Mouse (Mus musculus): ENCODE results near the gene Sh3pxd2a. TPM values are rescaled to one million over a fixed set of nuclear protein-coding genes. Genes with fewer than 3 reads are reported as not detected.

Sh3pxd2a gene
- polyA plus RNA-seq, 1 experiment from 2014 or later = 5.0 TPM

DNA sequence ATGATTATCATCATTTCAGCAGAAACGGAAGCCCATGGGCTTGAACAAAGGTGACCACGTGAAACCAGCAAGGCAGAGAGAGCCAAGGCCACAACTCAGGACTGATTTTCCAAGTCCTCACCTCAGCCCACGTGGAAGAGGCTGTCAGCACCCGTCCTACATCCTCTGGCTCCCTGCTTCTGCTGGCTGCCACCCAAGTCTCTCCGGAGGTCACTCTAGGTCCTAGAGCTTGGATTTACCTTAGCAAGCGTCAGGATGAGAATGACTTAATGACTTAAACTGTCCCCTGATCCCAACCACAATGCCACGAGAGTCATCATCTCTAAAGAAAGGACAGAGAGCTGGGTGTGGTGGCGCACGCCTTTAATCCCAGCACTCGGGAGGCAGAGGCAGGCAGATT lies 11.5 kb downstream of the Sh3pxd2a start:
- Histone ChIP-seq H3K36me3 (ENCODE audit: insufficient read depth, low read length) (no peaks in the 10 kb centered on the region), H3K27ac (ENCODE audit: low read length) (peak overlapping the region; percentile 9; the same call in 1 of the 2 replicates), H3K27me3 (ENCODE audit: insufficient read depth, low read length) (no peaks in the 10 kb centered on the region), H3K4me3 (ENCODE audit: low read length) (no peak overlapping the region), H3K9ac (replicated peaks; ENCODE audit: low read length) (no peak overlapping the region), H3K4me2 (replicated peaks; ENCODE audit: low read depth, low read length) (no peak overlapping the region), H3K9me3 (ENCODE audit: low read length) (no peaks in the 10 kb centered on the region), H3K4me1 (ENCODE audit: insufficient read depth, low read length) (peaks cover 82% of the 10 kb centered on the region)
- 75% methylated on average over 10 of the region's 10 CpGs for WGBS
- ATAC-seq (ENCODE audit: low FRiP score, low TSS enrichment) = no peak

GRCm38 (mm10) chr19:47452211-47452610 lies 12.0 kb downstream of the Sh3pxd2a start:
- Histone ChIP-seq H3K27ac (ENCODE audit: low read length) (peak overlapping the region; percentile 9; the same call in 1 of the 2 replicates), H3K27me3 (ENCODE audit: insufficient read depth, low read length) (no peaks in the 10 kb centered on the region), H3K4me2 (replicated peaks; ENCODE audit: low read depth, low read length) (no peak overlapping the region), H3K4me1 (ENCODE audit: insufficient read depth, low read length) (peaks cover 81% of the 10 kb centered on the region), H3K36me3 (ENCODE audit: insufficient read depth, low read length) (no peaks in the 10 kb centered on the region), H3K9me3 (ENCODE audit: low read length) (no peaks in the 10 kb centered on the region), H3K9ac (replicated peaks; ENCODE audit: low read length) (no peak overlapping the region), H3K4me3 (ENCODE audit: low read length) (no peak overlapping the region)
- 59% methylated on average over 7 of the region's 7 CpGs for whole genome bisulfite sequencing
- ATAC-seq (ENCODE audit: low FRiP score, low TSS enrichment) = no peak

GRCm38 (mm10) chr19:47451476-47452113 lies 12.6 kb downstream of the Sh3pxd2a start:
- H3K4me2 ChIP-seq (replicated peaks; ENCODE audit: low read depth, low read length) = no peak overlapping the region
- peak overlapping the region; percentile 51 for H3K27ac ChIP-seq (ENCODE audit: low read length)
- 51% methylated on average over 10 of the region's 10 CpGs for WGBS
- no peak overlapping the region for H3K9ac ChIP-seq (replicated peaks; ENCODE audit: low read length)
- ATAC-seq (ENCODE audit: low FRiP score, low TSS enrichment) = peak; percentile 61
- no peak overlapping the region for H3K4me3 ChIP-seq (ENCODE audit: low read length)
- no peaks in the 10 kb centered on the region for H3K27me3 ChIP-seq (ENCODE audit: insufficient read depth, low read length)
- H3K9me3 ChIP-seq (ENCODE audit: low read length) = no peaks in the 10 kb centered on the region
- H3K36me3 ChIP-seq (ENCODE audit: insufficient read depth, low read length) = no peaks in the 10 kb centered on the region
- H3K4me1 ChIP-seq (ENCODE audit: insufficient read depth, low read length) = peaks cover 82% of the 10 kb centered on the region

DNA sequence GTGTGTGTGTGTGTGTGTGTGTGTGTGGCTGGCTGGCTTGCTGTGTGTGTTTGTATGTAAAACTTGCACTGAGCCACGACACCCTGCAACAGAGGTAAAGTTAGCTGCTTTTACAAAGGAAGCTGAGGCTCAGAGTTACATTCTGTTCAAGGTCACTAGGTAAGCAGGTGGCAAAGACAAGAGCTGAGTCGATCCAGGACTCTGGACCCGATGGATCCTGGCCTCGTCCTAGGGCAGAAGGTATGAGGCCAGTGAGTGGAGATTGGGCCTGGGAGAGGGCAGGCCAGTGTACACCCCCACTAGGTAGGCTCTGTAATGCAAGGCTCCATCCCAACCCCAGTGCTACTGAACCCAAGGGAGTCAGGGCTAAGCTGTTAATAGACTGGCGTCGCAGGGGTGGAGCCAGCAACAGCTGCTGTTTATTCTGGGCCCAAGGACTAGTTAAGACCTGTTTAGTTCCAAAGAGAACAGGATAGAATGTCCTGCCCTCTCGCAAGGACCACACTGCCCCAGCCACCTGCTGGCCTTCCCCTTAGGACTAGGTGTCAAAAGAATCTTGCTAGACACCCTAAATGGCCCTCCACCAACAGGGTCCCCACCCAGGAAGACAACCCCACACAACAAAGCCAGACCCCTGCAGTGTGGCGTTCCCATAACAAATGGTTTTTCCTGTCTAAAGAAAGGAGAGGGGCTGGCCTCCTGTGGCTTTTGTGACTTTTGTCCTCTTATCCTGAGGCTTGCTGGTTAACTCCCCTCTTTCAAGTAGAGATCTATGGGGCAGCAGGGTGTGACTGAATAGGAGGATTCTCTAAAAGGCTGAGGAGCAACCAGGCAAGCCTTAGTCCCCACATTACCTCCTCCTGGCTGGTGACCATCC lies 13.7 kb downstream of the Sh3pxd2a start:
- Histone ChIP-seq H3K4me2 (replicated peaks; ENCODE audit: low read depth, low read length) (no peak overlapping the region), H3K4me1 (ENCODE audit: insufficient read depth, low read length) (peaks cover 82% of the 10 kb centered on the region), H3K9me3 (ENCODE audit: low read length) (no peaks in the 10 kb centered on the region), H3K4me3 (ENCODE audit: low read length) (no peak overlapping the region), H3K9ac (replicated peaks; ENCODE audit: low read length) (0 out of 2 replicates have a peak overlapping the region, but pooled peaks have one; percentile 9), H3K36me3 (ENCODE audit: insufficient read depth, low read length) (no peaks in the 10 kb centered on the region), H3K27ac (ENCODE audit: low read length) (peak overlapping the region; percentile 51), H3K27me3 (ENCODE audit: insufficient read depth, low read length) (no peaks in the 10 kb centered on the region)
- ATAC-seq (ENCODE audit: low FRiP score, low TSS enrichment) = peak; percentile 40
- WGBS = 44% methylated on average over 8 of the region's 8 CpGs

DNA sequence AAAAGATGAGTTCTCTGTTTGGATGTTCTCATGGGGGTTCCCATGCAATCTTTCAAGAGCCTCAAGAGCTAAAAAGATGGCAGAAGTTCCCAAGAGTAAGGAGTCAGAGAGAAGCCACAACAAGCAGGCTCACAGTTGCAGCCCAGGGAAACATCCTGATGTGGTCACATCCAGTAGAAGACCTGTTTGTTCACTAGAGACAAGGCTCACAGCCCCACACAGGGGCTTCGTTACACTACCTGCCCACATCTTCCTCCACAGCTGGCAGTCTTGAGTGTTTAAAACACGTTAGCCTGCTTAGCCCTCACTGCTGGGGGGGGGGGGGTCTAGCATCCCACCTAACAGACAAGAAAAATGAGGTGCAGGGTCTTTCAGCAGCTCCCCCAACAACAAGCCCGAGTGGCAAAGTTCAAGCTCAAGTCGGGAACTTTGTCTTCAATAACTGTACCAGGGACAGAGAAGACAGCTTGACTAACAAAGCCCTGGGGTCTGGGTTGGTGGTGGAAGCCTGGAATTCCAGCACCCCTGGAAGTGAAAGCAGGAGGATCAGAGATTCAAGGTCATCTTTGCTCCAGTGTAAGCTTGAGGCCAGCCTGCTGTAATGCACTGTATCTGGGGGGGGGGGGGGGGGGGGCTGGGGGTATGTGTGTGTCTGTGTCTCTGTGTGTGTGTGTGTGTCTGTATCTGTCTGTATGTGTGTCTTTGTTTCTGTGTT lies 14.5 kb downstream of the Sh3pxd2a start:
- 55% methylated on average over 4 of the region's 4 CpGs for WGBS

GRCm38 (mm10) chr19:47448618-47449151 lies 15.5 kb downstream of the Sh3pxd2a start:
- H3K27me3 ChIP-seq (ENCODE audit: insufficient read depth, low read length) = no peaks in the 10 kb centered on the region
- H3K27ac ChIP-seq (ENCODE audit: low read length) = 0 out of 2 replicates have a peak overlapping the region, but pooled peaks have one; percentile 28

More for the DNA sequence above, 14.5 kb downstream of the Sh3pxd2a start:
- ATAC-seq (ENCODE audit: low FRiP score, low TSS enrichment) = no peak
- Histone ChIP-seq H3K9me3 (ENCODE audit: low read length) (no peaks in the 10 kb centered on the region), H3K9ac (replicated peaks; ENCODE audit: low read length) (peak overlapping the region; percentile 11; the same call in 1 of the 2 replicates), H3K36me3 (ENCODE audit: insufficient read depth, low read length) (no peaks in the 10 kb centered on the region), H3K27ac (ENCODE audit: low read length) (no peak overlapping the region), H3K4me1 (ENCODE audit: insufficient read depth, low read length) (peaks cover 80% of the 10 kb centered on the region), H3K4me2 (replicated peaks; ENCODE audit: low read depth, low read length) (no peak overlapping the region), H3K27me3 (ENCODE audit: insufficient read depth, low read length) (no peaks in the 10 kb centered on the region), H3K4me3 (ENCODE audit: low read length) (no peak overlapping the region)

DNA sequence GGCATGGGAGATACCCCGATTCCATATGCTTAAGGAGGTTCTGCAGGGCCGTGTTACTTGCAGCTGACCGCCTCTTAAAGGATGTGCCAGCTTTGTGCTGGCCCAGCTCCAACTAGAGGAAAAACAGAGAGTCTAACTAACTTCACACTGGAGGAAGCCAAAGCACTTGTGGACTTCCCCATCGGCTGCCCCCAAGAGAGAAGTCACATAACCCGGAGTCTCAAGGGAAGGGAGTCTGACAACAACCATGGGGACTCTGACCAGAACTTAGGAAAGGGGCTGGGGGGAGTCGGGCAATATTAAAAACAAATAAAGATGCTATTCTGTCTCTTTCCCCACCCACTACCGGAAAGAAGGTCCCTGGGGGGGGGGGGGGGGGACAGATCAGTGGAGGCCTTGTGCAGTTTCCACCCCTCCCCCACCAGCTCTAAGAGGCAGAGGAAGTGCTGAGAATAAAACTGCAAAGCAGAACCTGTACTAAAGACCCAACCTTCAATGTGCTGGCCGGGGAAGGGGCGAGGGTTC lies 17.3 kb downstream of the Sh3pxd2a start:
- H3K36me3 ChIP-seq (ENCODE audit: insufficient read depth, low read length) = no peaks in the 10 kb centered on the region
- H3K9me3 ChIP-seq (ENCODE audit: low read length) = no peaks in the 10 kb centered on the region
- H3K27ac ChIP-seq (ENCODE audit: low read length) = peak overlapping the region; percentile 71
- 39% methylated on average over 9 of the region's 9 CpGs for WGBS
- no peak overlapping the region for H3K4me3 ChIP-seq (ENCODE audit: low read length)
- H3K27me3 ChIP-seq (ENCODE audit: insufficient read depth, low read length) = no peaks in the 10 kb centered on the region
- no peak overlapping the region; the same call in 1 of the 2 replicates for H3K4me2 ChIP-seq (replicated peaks; ENCODE audit: low read depth, low read length)
- peaks cover 90% of the 10 kb centered on the region for H3K4me1 ChIP-seq (ENCODE audit: insufficient read depth, low read length)
- ATAC-seq (ENCODE audit: low FRiP score, low TSS enrichment) = no peak
- no peak overlapping the region for H3K9ac ChIP-seq (replicated peaks; ENCODE audit: low read length)

More at GRCm38 (mm10) chr19:47448618-47449151, 15.5 kb downstream of the Sh3pxd2a start:
- Histone ChIP-seq H3K9ac (replicated peaks; ENCODE audit: low read length) (no peak overlapping the region; the same call in 1 of the 2 replicates), H3K4me3 (ENCODE audit: low read length) (no peak overlapping the region), H3K4me2 (replicated peaks; ENCODE audit: low read depth, low read length) (no peak overlapping the region), H3K9me3 (ENCODE audit: low read length) (no peaks in the 10 kb centered on the region), H3K36me3 (ENCODE audit: insufficient read depth, low read length) (no peaks in the 10 kb centered on the region), H3K4me1 (ENCODE audit: insufficient read depth, low read length) (peaks cover 81% of the 10 kb centered on the region)
- no peak for ATAC-seq (ENCODE audit: low FRiP score, low TSS enrichment)
- 68% methylated on average over 14 of the region's 14 CpGs for WGBS

GRCm38 (mm10) chr19:47446130-47446529 lies 18.1 kb downstream of the Sh3pxd2a start:
- ATAC-seq (ENCODE audit: low FRiP score, low TSS enrichment) = no peak
- Histone ChIP-seq H3K9me3 (ENCODE audit: low read length) (no peaks in the 10 kb centered on the region), H3K4me2 (replicated peaks; ENCODE audit: low read depth, low read length) (no peak overlapping the region), H3K9ac (replicated peaks; ENCODE audit: low read length) (no peak overlapping the region), H3K36me3 (ENCODE audit: insufficient read depth, low read length) (no peaks in the 10 kb centered on the region), H3K27me3 (ENCODE audit: insufficient read depth, low read length) (no peaks in the 10 kb centered on the region), H3K4me1 (ENCODE audit: insufficient read depth, low read length) (peaks cover 83% of the 10 kb centered on the region), H3K27ac (ENCODE audit: low read length) (no peak overlapping the region), H3K4me3 (ENCODE audit: low read length) (no peak overlapping the region)
- WGBS = 67% methylated on average over 9 of the region's 9 CpGs

GRCm38 (mm10) chr19:47445726-47446125 lies 18.5 kb downstream of the Sh3pxd2a start:
- peaks cover 79% of the 10 kb centered on the region for H3K4me1 ChIP-seq (ENCODE audit: insufficient read depth, low read length)
- H3K4me2 ChIP-seq (replicated peaks; ENCODE audit: low read depth, low read length) = no peak overlapping the region
- no peak overlapping the region for H3K9ac ChIP-seq (replicated peaks; ENCODE audit: low read length)
- H3K27ac ChIP-seq (ENCODE audit: low read length) = no peak overlapping the region
- WGBS = 80% methylated on average over 6 of the region's 6 CpGs
- no peak for ATAC-seq (ENCODE audit: low FRiP score, low TSS enrichment)
- H3K27me3 ChIP-seq (ENCODE audit: insufficient read depth, low read length) = no peaks in the 10 kb centered on the region
- no peak overlapping the region for H3K4me3 ChIP-seq (ENCODE audit: low read length)
- H3K9me3 ChIP-seq (ENCODE audit: low read length) = no peaks in the 10 kb centered on the region
- no peaks in the 10 kb centered on the region for H3K36me3 ChIP-seq (ENCODE audit: insufficient read depth, low read length)

Data from kidney, embryonic 16.5 days (tissue).